Mouse (Mus musculus) neural tube, embryonic 14.5 days (tissue): Measurements from ENCODE around the gene Olfr299. TPM values are rescaled to one million over a fixed set of nuclear protein-coding genes. Genes with fewer than 3 reads are reported as not detected.

Experiments used
- ATAC-seq: fragments of 200-750 bp; cut with Nextera tagmentation; 2 replicates; pipeline ENCODE4 v1.8.0; 2017; ENCODE audit warnings: low read depth, mild to moderate bottlenecking, moderate TSS enrichment, moderate library complexity
- H3K27ac ChIP-seq: fragments of 300-500 bp; sonication (generic); 2 replicates; pipeline ENCODE4 v1.5.1; 2014; ENCODE audit warnings: low read depth, mild to moderate bottlenecking, control low read depth, low read length, moderate library complexity, mixed read lengths
- H3K27me3 ChIP-seq: fragments of 300-500 bp; sonication (generic); 2 replicates; pipeline ENCODE4 v1.6.1; 2014; ENCODE audit warnings: low read length; ENCODE audit not compliant: control insufficient read depth, insufficient read depth
- H3K36me3 ChIP-seq: fragments of 300-500 bp; sonication (generic); 2 replicates; pipeline ENCODE4 v1.6.1; 2014; ENCODE audit warnings: low read length, mixed read lengths; ENCODE audit not compliant: control insufficient read depth, insufficient read depth
- H3K4me1 ChIP-seq: fragments of 300-500 bp; sonication (generic); 2 replicates; pipeline ENCODE4 v1.6.1; 2014; ENCODE audit warnings: low read length; ENCODE audit not compliant: control insufficient read depth, insufficient read depth
- H3K4me2 ChIP-seq: fragments of 300-500 bp; sonication (generic); 2 replicates; pipeline ENCODE4 v1.6.1; 2014; ENCODE audit warnings: mild to moderate bottlenecking, low read depth, low read length, control low read depth
- H3K4me3 ChIP-seq: fragments of 300-500 bp; sonication (generic); 2 replicates; pipeline ENCODE4 v1.5.1; 2014; ENCODE audit warnings: low read depth, low read length, control low read depth, mixed read lengths
- H3K9ac ChIP-seq: fragments of 300-500 bp; sonication (generic); replicated peaks from 2 replicates; pipeline ENCODE4 v1.6.1; 2014; ENCODE audit warnings: low read depth, mild to moderate bottlenecking, control low read depth, low read length, mixed read lengths
- H3K9me3 ChIP-seq: fragments of 300-500 bp; sonication (generic); 2 replicates; pipeline ENCODE4 v1.6.1; 2016; ENCODE audit warnings: low read length; ENCODE audit not compliant: control insufficient read depth
- WGBS: fragments of 180-500 bp; shearing (Covaris S2); extraction: QIAGEN DNeasy Blood & Tissue Kit; methylation state at CpG from one replicate; pipeline ENCODE4 v1.1.7; 2014; 5-methylcytosine and 5-hydroxymethylcytosine counted together
- polyA plus RNA-seq: library from polyadenylated mRNA; unstranded; fragments of >200 nt; fragmentation: Nextera tagmentation; extraction: Ambion mirVana; gene quantifications from 2 replicates; pipeline ENCODE4 v1.2.1, GENCODE M21; 2014

Olfr299 gene
- not detected in 2 replicates for polyA plus RNA-seq

DNA sequence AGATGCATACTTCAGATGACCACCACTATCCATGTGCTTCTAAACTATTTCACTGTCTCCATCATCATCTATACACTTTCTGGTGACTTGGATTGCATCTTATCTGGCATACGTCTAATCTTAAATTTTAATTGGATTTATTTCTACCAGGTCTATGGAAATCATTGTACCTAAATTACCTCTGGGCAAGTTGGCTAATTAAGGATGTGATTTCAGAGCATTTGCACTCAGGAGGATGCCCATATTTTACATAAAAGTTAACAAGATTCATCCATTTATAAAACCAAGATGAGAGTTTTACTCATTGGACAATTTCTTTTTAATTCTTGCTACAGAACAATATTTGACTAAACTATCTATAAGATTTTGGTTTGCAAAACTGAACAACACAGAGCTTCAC lies at the start of gene Olfr299:
Gene Olfr299, plus strand, starts transcription at position 301 of the 400 bp plus-strand sequence.
- Histone ChIP-seq H3K27ac (no peak within 1 kb of the TSS), H3K4me3 (no peak within 1 kb of the TSS), H3K36me3 (no peaks in the 10 kb centered on the region), H3K9me3 (no peaks in the 10 kb centered on the region), H3K9ac (no peak within 1 kb of the TSS), H3K4me1 (no peaks in the 10 kb centered on the region), H3K4me2 (no peak within 1 kb of the TSS), H3K27me3 (no peaks in the 10 kb centered on the region)
- no peak for ATAC-seq
- 86% methylated on average over 1 of the region's 1 CpGs for WGBS

DNA sequence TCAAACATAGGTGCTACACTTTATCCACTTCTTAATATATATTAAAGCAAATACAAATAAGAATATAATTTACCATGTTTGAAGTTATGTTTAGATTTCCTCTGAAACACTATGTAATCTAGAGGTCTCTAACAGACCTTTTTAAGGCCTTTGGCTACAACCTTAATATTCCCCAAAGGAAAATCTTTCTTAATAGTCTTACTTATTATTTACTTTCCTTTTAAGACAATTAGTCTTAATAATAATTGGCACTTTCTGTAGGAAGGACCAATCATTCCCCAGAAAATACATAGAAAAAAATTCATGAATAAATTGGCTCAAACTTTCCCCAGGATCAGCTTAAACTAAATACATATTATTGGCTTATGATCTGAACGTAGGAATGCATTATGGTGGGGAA lies 32.7 kb downstream of the Olfr299 start, which contains the start of gene Olfr298:
Gene Olfr298, minus strand, starts transcription at position 101 of the 400 bp plus-strand sequence.
- H3K9ac ChIP-seq: no peak within 1 kb of the TSS
- H3K27me3 ChIP-seq: no peaks in the 10 kb centered on the region
- WGBS: 91% methylated on average over 1 of the region's 1 CpGs
- H3K4me1 ChIP-seq: no peaks in the 10 kb centered on the region
- H3K36me3 ChIP-seq: no peaks in the 10 kb centered on the region
- H3K9me3 ChIP-seq: no peaks in the 10 kb centered on the region
- no peak for ATAC-seq
- H3K4me2 ChIP-seq: no peak within 1 kb of the TSS
- H3K27ac ChIP-seq: no peak within 1 kb of the TSS
- no peak within 1 kb of the TSS for H3K4me3 ChIP-seq

Other genes with a start within 250 kb of the Olfr299 start
- gene Vmn2r76, start 213.6 kb upstream of the Olfr299 start, polyA plus RNA-seq: not detected in 2 replicates
- not detected in 2 replicates for gene Olfr310, start 182.7 kb upstream of the Olfr299 start, polyA plus RNA-seq
- not detected in 2 replicates for gene Olfr309, start 146.2 kb upstream of the Olfr299 start, polyA plus RNA-seq
- gene Olfr308, start 134.3 kb upstream of the Olfr299 start, polyA plus RNA-seq: not detected in 2 replicates
- gene Olfr307, start 122.3 kb upstream of the Olfr299 start, polyA plus RNA-seq: not detected in 2 replicates
- gene Olfr305, start 93.0 kb upstream of the Olfr299 start, polyA plus RNA-seq: not detected in 2 replicates
- gene Olfr304, start 73.3 kb upstream of the Olfr299 start, polyA plus RNA-seq: not detected in 2 replicates
- not detected in 2 replicates for gene Olfr303, start 62.1 kb upstream of the Olfr299 start, polyA plus RNA-seq
- not detected in 2 replicates for gene Olfr301, start 56.1 kb upstream of the Olfr299 start, polyA plus RNA-seq
- not detected in 2 replicates for gene Olfr298, start 32.6 kb downstream of the Olfr299 start, polyA plus RNA-seq
- not detected in 2 replicates for gene Olfr297, start 60.0 kb downstream of the Olfr299 start, polyA plus RNA-seq
- not detected in 2 replicates for gene Olfr295, start 123.9 kb downstream of the Olfr299 start, polyA plus RNA-seq
- gene Olfr294, start 156.7 kb downstream of the Olfr299 start, polyA plus RNA-seq: not detected in 2 replicates
- gene Olfr293, start 189.1 kb downstream of the Olfr299 start, polyA plus RNA-seq: not detected in 2 replicates
- not detected in 2 replicates for gene Olfr292, start 228.4 kb downstream of the Olfr299 start, polyA plus RNA-seq